Mouse (Mus musculus) cortical plate, adult 2 months (tissue): ENCODE measurements around the gene D930048N14Rik.

Source experiments
- CTCF ChIP-seq: fragments of 200-500 bp; IDR thresholded peaks from 2 replicates; pipeline ENCODE4 v1.5.1; 2011; ENCODE audit warnings: mild to moderate bottlenecking, control low read depth, low read length; ENCODE audit not compliant: insufficient read depth; ENCODE audit errors: extremely low read depth
- POLR2A ChIP-seq: fragments of 200-500 bp; IDR thresholded peaks from 2 replicates; pipeline ENCODE4 v1.6.1; 2011; ENCODE audit warnings: mild to moderate bottlenecking, low read length, control low read depth; ENCODE audit not compliant: insufficient read depth; ENCODE audit errors: extremely low read depth

GRCm38 (mm10) chr11:51681976-51682374 is 31.2 kb downstream of the D930048N14Rik start:
- TF ChIP-seq POLR2A (no peak), CTCF (no peak)
